Mouse (Mus musculus): ENCODE measurements around the gene Zfp3.

Zfp3 gene

GRCm38 (mm10) chr11:70763936-70764808 is at the start of gene Zfp3:
Gene Zfp3, plus strand, starts transcription at chr11:70764209.
- DNase-seq = peak; percentile 90

GRCm38 (mm10) chr11:70715832-70716231 is 48.2 kb upstream of the Zfp3 start:
- DNase-seq = no peak

- no peak for DNase-seq
Measured at GRCm38 (mm10) chr11:70718481-70718880, 45.5 kb upstream of the Zfp3 start.

DNA sequence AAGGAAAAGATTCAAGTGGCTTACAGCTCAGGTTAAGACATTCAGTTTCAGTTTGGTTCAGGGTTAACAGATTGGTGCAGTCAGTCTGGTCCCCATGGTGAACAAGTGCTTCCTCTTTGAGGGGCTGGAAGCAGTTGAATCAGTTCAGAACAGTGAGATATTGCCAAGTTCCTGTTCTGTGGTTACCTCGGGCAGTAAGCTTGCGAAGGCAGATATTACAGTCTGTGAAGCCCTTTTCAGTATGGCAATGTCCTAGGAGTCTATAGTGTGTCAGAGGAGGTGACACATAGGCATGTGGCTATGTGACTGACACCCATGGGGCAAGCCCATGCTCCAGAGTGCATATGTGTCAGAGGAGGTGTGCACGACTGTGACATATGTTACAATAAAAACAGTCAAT is 43.4 kb upstream of the Zfp3 start:
- no peak for DNase-seq

GRCm38 (mm10) chr11:70721072-70721471 is 42.9 kb upstream of the Zfp3 start:
- DNase-seq = no peak

- DNase-seq = peak; percentile 50
Measured at GRCm38 (mm10) chr11:70724706-70725105, 39.3 kb upstream of the Zfp3 start.

GRCm38 (mm10) chr11:70726585-70726984 is 37.4 kb upstream of the Zfp3 start:
- DNase-seq = no peak

DNA sequence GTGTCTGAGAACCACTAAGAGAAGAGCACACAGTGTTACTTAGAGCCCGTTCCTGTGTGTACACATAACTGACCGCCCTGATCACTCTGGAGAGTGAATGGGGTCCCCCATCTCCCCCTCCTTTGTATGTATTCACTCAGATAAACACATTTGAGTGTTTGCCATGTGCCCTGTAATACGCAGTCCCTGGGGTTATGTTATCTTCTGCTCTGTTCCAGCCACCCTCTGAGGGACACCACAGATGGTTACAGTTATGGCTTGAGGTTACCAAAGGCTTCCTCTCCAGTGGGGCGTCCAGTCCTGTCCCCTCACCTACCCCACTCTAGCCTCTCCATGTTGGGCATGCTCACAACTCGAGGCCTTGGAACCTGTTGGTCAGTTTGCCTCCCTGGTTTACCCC is 36.6 kb upstream of the Zfp3 start:
- DNase-seq = no peak

DNA sequence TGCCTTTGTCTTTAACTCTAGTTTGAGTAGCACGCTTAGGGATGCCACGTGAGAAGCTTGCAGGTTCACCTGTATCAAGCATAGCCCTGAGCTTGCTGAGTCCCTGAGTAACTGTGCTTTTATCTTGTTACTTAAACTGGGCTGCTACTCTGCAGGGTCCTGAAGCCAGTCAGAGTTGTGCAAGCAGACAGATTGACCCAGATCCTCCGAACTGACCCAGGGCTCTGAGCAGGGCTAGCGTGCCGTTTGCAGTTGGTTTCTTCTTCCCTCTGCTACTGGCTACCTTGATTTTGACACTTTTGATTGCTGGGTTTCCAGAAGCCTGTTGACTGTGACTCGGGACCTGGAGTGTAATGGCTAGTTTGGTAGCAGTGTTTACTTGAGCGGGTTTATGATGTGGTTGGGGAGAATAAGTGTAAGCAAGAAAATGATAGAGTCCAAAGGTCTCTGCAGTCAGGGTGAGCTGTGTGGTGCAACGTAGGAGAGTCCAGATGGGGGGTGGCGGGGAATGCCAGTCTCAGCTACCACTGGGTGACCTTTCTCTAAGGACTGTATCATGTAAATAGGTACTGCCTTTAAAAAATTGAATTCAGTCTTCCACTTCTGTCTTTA is 33.5 kb upstream of the Zfp3 start:
- peak; percentile 55 for DNase-seq

- no peak for DNase-seq
Measured at GRCm38 (mm10) chr11:70731178-70731577, 32.8 kb upstream of the Zfp3 start.

DNA sequence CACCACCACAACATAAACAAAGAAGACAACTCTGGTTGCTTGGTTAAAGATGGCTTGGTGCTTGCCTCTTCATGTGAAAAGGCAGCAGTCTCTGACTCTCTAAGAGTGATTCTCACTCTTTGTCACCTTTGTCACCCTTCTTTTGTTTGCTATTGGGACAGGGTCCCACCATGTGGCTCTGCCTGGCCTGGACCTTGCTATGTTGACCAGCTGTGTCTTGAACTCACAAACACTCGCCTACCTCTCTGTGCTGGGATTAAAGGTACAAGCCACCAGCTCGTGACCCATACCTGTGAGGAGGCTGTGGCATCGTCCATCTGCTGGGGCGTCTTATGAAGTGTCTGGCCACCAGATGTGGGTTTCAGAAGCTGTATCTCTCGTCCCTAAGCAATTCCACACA is 30.8 kb upstream of the Zfp3 start:
- DNase-seq = no peak

DNA sequence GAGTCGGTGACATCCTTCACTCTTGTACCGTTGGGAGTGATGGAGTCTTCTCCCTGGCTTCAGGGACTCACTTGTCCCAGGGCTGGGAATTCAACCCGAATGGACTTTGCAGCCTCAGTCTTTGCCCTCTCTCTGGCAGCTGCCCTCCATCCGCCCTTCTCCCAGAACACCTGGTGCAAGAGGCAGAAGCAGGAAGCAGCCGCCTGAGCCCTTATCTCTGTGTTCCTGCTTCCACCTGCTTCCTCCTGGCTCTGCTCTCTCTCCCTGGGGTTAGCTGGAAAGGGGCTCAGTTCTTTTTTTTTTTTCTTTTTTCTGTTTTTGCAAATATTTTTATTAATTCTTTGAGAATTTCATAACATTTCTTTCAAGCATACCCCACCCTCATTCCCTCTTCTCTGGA is 26.3 kb upstream of the Zfp3 start:
- no peak for DNase-seq

DNA sequence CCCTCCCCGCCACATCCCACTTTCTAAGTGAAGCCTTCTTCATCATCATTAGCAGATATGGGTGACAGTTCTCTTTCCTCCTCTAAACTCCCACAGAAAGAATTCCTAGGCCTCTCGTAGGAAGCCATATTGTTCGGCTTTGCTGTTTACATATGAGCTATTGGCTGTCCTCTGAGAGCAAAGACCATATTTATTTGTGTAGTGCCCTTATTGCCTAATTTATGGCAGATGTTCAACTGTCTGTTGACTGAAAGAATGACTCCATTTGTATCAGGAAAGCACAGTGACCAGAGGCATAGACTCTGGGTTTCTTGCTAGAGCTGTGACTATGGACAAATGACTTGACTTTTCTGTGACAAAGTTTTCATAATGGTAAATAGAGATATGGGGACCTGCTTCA is 22.4 kb upstream of the Zfp3 start:
- no peak for DNase-seq

GRCm38 (mm10) chr11:70742117-70742516 is 21.9 kb upstream of the Zfp3 start:
- DNase-seq = no peak

DNA sequence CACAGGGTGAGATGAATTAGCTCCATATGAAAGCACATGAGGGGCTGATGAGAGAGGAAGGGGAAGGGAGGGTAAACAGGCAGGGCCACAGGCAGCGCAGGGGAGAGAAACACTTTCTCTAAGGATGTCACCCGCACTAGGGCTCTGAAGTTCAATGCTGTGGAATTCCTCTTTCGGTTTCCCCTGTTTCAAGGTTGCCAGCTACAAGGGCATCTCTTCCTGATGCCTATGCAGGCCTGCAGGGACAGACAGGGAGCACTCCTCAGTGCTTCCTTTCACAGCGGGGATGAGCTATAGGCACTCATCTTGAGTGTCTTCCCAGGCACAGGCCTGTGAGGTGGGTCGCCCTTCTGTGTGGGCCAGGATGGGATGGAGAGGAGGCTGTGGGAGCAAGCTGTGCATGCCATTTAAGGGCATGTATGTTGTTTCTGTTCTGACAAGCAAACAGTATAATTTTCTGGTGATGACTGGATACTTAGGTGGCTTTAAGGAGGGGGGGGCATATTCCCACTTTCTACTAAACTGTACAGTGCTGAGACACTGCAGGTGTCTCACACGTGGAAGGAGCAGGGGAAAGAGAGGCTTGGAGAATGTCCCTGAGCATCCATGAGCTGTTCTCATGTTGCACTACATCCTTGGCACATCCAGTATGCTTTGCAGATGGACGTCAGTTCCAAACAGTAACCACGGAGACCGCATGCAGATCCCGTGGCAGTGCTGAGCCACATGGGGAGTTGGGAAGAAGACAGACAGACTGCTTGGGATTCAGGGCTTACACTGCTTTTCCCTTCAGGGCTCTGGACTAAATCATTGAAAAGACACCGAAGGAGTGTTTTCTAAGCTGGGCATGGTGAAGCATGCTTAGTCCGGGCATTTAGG is 21.2 kb upstream of the Zfp3 start:
- DNase-seq = no peak

GRCm38 (mm10) chr11:70745636-70746035 is 18.4 kb upstream of the Zfp3 start:
- no peak for DNase-seq

DNA sequence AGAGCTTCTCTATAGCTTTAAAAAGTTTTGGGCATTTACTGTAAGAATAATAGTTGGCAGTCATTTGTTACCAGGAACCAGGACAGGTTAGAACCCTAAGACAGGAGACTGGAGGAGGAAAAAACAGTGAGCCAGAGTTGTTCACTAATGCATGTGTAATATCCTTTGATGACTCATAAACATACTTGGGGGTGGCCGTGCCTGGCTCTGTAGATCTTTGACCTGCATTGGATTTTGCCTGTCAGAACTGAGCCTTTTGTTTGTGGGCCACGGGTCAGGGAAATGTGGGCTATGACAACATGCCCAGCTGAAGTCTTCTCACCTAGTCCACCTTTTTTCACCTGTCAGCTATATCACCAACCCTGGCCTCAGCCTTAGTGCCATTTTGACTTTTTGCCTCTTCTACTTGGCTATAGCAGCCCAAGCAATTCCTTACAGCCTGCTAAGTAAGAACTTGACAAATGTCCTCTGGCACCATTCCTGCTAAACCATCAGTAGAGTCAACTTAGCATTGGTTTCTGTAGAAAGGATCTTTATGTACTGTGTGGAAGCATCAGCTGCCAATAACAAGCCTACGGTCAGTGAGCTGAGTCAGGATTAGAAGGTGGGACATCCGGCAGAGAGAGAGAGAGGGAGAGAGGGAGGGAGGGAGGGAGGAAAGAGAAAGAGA is 16.0 kb upstream of the Zfp3 start:
- DNase-seq = no peak

GRCm38 (mm10) chr11:70752337-70753017 is 11.5 kb upstream of the Zfp3 start:
- DNase-seq = no peak

DNA sequence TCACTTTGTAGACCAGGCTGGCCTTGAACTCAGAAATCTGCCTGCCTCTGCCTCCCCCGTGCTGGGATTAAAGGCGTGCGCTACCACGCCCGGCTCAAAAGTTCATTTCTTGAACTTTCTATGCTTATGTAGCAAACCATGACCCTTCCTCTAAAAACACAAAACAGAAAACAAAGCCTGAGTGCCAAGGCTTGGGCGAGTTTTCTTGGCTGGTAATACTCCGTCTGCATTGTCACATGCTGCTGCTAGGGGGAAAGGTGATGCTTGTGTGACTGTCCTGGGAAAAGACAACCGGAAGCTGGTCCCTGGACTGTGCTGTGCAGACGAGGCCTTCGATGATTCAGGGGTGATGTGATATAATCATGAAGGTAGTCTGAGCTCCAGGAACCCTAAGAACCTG is 10.9 kb upstream of the Zfp3 start:
- no peak for DNase-seq

DNA sequence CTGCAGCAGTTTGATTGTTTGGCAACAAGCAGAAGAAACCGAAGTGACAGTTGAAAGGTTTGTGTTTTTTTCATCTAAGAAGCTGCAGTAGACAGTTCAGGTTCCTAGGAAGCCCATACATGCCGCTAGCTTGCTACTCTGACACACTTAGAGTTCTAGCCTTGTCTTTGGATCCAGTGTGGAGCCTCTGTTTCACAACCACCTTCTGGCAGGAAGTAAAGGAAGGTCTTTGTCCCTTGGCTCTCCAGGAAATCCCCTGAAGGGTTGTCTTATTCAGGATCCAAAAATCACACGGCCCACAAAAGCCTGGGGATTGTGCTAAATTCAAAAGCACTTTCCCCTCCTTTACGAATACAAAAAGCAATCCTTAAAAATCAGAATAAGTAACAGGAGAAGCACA is 9.5 kb upstream of the Zfp3 start:
- no peak for DNase-seq

DNA sequence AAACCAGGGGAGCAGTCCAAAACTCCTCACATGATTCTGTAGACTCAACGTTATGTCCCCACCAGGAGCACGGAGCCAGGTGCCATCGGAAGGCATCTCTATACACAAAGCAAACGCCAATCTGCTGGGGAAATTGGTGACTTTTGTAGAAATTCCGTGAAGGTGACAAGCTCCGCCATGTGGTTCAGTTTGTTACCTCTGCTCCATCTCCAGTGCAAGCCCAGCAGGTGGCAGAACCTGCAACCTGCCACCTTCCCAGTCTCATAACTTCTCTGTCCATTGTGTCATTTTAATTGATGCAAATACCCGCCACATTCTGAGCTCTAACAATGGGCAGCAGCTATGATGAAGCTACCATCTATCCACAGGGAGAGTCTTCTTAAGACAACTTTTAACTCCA is 9.1 kb upstream of the Zfp3 start:
- no peak for DNase-seq

- DNase-seq = peak; percentile 83
Measured at GRCm38 (mm10) chr11:70755645-70756044, 8.4 kb upstream of the Zfp3 start.
